Mouse (Mus musculus) testis, adult 2 months (tissue): ENCODE results near the gene Axin1. TPM values are rescaled to one million over a fixed set of nuclear protein-coding genes. Genes with fewer than 3 reads are reported as not detected.
A peak's percentile ranks its signal among the peaks of the same experiment; 100 is the strongest.

Source experiments
- H3K27ac ChIP-seq: fragments of 200-500 bp; 2 replicates; pipeline ENCODE4 v1.5.1; 2012; ENCODE audit warnings: low read depth, low read length; ENCODE audit not compliant: control insufficient read depth, insufficient read depth
- H3K27me3 ChIP-seq: fragments of 200-500 bp; 2 replicates; pipeline ENCODE4 v1.6.1; 2012; ENCODE audit warnings: mild to moderate bottlenecking, low read length, moderate library complexity; ENCODE audit not compliant: control insufficient read depth, insufficient read depth
- H3K36me3 ChIP-seq: fragments of 200-500 bp; 2 replicates; pipeline ENCODE4 v1.6.1; 2012; ENCODE audit warnings: mild to moderate bottlenecking, low read length; ENCODE audit not compliant: control insufficient read depth, insufficient read depth
- H3K4me1 ChIP-seq: fragments of 200-500 bp; 2 replicates; pipeline ENCODE4 v1.6.1; 2012; ENCODE audit warnings: low read length; ENCODE audit not compliant: control insufficient read depth, insufficient read depth
- H3K4me3 ChIP-seq: fragments of 200-500 bp; 2 replicates; pipeline ENCODE4 v1.5.1; 2012; ENCODE audit warnings: low read depth, mild to moderate bottlenecking, low read length, moderate library complexity, mixed read lengths; ENCODE audit not compliant: control insufficient read depth
- CTCF ChIP-seq: fragments of 200-500 bp; IDR thresholded peaks from 2 replicates; pipeline ENCODE4 v1.5.1; 2012; ENCODE audit warnings: low read depth, mild to moderate bottlenecking, inconsistent platforms, low read length, moderate library complexity; ENCODE audit not compliant: control insufficient read depth, insufficient read depth, insufficient replicate concordance
- POLR2A ChIP-seq: fragments of 200-500 bp; IDR thresholded peaks from 2 replicates; pipeline ENCODE4 v1.6.1; 2012; ENCODE audit warnings: low read depth, mild to moderate bottlenecking, inconsistent platforms, low read length, moderate library complexity; ENCODE audit not compliant: control insufficient read depth
- polyA plus RNA-seq: library from polyadenylated mRNA; depleted of rRNA; stranded (reverse); fragments of >200 nt; gene quantifications from 2 replicates; pipeline ENCODE4 v1.2.3, GENCODE M21; 2012

The Axin1 gene
- polyA plus RNA-seq, 1 experiment: 15.0 TPM

- no peaks in the 10 kb centered on the region; the same call in 1 of the 2 replicates for H3K4me1 ChIP-seq
- TF ChIP-seq POLR2A (no peak), CTCF (no peak)
- H3K27me3 ChIP-seq: no peaks in the 10 kb centered on the region
- peak overlapping the region; percentile 66 for H3K27ac ChIP-seq
- H3K36me3 ChIP-seq: no peaks in the 10 kb centered on the region
- H3K4me3 ChIP-seq: no peak overlapping the region
These were observed 96.8 kb downstream of the Axin1 start for GRCm38 (mm10) chr17:26235077-26235815.

GRCm38 (mm10) chr17:26237667-26238066 lies 99.2 kb downstream of the Axin1 start:
- no peaks in the 10 kb centered on the region for H3K36me3 ChIP-seq
- TF ChIP-seq CTCF (no peak), POLR2A (no peak)
- H3K4me1 ChIP-seq: peaks cover 2% of the 10 kb centered on the region
- H3K4me3 ChIP-seq: no peak overlapping the region
- no peak overlapping the region for H3K27ac ChIP-seq
- no peaks in the 10 kb centered on the region for H3K27me3 ChIP-seq

- TF ChIP-seq CTCF: no peak
- TF ChIP-seq POLR2A: no peak
- H3K4me3 ChIP-seq: no peak overlapping the region
- H3K27me3 ChIP-seq: no peaks in the 10 kb centered on the region
- H3K27ac ChIP-seq: no peak overlapping the region
- H3K4me1 ChIP-seq: peaks cover 4% of the 10 kb centered on the region
- H3K36me3 ChIP-seq: no peaks in the 10 kb centered on the region
These were observed 101.1 kb downstream of the Axin1 start for GRCm38 (mm10) chr17:26239551-26239950.

- H3K4me3 ChIP-seq: no peak overlapping the region
- H3K27me3 ChIP-seq: no peaks in the 10 kb centered on the region
- TF ChIP-seq CTCF: no peak
- TF ChIP-seq POLR2A: no peak
- no peak overlapping the region for H3K27ac ChIP-seq
- H3K36me3 ChIP-seq: no peaks in the 10 kb centered on the region
- peaks cover 4% of the 10 kb centered on the region for H3K4me1 ChIP-seq
These were observed 101.8 kb downstream of the Axin1 start for GRCm38 (mm10) chr17:26240120-26240790.

- TF ChIP-seq CTCF: no peak
- TF ChIP-seq POLR2A: no peak
- Histone ChIP-seq H3K27me3 (no peaks in the 10 kb centered on the region), H3K36me3 (no peaks in the 10 kb centered on the region), H3K27ac (no peak overlapping the region), H3K4me1 (peaks cover 4% of the 10 kb centered on the region), H3K4me3 (no peak overlapping the region)
These were observed 102.5 kb downstream of the Axin1 start for GRCm38 (mm10) chr17:26240990-26241389.

- peak overlapping the region; percentile 94 for H3K4me3 ChIP-seq
- H3K4me1 ChIP-seq: peaks cover 4% of the 10 kb centered on the region
- peak overlapping the region; percentile 85 for H3K27ac ChIP-seq
- no peaks in the 10 kb centered on the region for H3K36me3 ChIP-seq
- no peaks in the 10 kb centered on the region for H3K27me3 ChIP-seq
- TF ChIP-seq POLR2A (no peak; the same call in 1 of the 2 replicates), CTCF (peak; percentile 16; the same call in 1 of the 2 replicates)
These were observed 105.1 kb downstream of the Axin1 start for GRCm38 (mm10) chr17:26243471-26244100.
